Mouse (Mus musculus) testis, adult 2 months (tissue): ENCODE results near the gene Rnf214.

ENCODE experiments used
- CTCF ChIP-seq: fragments of 200-500 bp; IDR thresholded peaks from 2 replicates; pipeline ENCODE4 v1.5.1; 2012; ENCODE audit warnings: low read depth, mild to moderate bottlenecking, inconsistent platforms, low read length, moderate library complexity; ENCODE audit not compliant: control insufficient read depth, insufficient read depth, insufficient replicate concordance
- POLR2A ChIP-seq: fragments of 200-500 bp; IDR thresholded peaks from 2 replicates; pipeline ENCODE4 v1.6.1; 2012; ENCODE audit warnings: low read depth, mild to moderate bottlenecking, inconsistent platforms, low read length, moderate library complexity; ENCODE audit not compliant: control insufficient read depth

DNA sequence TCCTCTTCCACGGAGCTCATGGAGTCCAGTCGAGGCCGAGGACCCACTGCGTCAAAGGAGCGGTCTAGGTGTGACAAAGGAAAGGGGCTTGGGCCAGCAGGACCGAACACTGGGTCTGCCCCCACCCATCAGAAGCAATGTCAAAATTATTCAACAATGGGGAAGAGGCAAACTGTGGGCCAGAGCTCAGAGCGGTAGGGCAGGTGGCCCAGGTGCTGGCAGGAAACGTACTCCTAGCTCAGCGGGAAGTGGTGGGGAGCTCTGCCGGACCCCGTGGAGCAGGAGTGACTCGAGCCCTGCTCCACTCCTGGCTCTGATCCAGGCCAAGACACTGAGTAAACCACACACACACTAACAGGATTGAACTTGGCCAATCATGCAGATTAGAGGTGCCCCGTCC is 39.0 kb upstream of the Rnf214 start:
- TF ChIP-seq CTCF (no peak), POLR2A (no peak)
